Comparison of ENCODE assay signal across 8 mouse cellular contexts in genomic region chr17:85089621-85090020, GRCm38 (mm10). TPM values are rescaled to one million over a fixed set of nuclear protein-coding genes. Genes with fewer than 3 reads are reported as not detected.
DNase-seq lines count a peak whose midpoint lies in the region; ATAC-seq and TF ChIP-seq lines count a peak whose summit lies in the region.

No protein-coding gene starts in this region.

- H3K27me3 ChIP-seq in heart, embryonic 15.5 days: no peaks in the 10 kb centered on the region
- no peaks in the 10 kb centered on the region for H3K27me3 ChIP-seq in CH12.LX (replicated peaks)
- no peaks in the 10 kb centered on the region for H3K27me3 ChIP-seq in intestine, embryonic 16.5 days (replicated peaks; ENCODE audit: control insufficient read depth, insufficient read depth, low read length)
- H3K27me3 ChIP-seq in neural tube, embryonic 13.5 days: no peaks in the 10 kb centered on the region

- under 1% methylated on average over 16 of the region's 16 CpGs for WGBS in heart, embryonic 15.5 days
- under 1% methylated on average over 16 of the region's 16 CpGs for WGBS in intestine, embryonic 16.5 days
- under 1% methylated on average over 16 of the region's 16 CpGs for WGBS in neural tube, embryonic 13.5 days

- H3K36me3 ChIP-seq in heart, embryonic 15.5 days: no peaks in the 10 kb centered on the region
- H3K36me3 ChIP-seq in CH12.LX (replicated peaks in 1 of 2; ENCODE audit: control insufficient read depth in 1 of 2, insufficient read depth in 1 of 2, low read length in 1 of 2): peaks cover 2 to 9% of the 10 kb centered on the region in 2 experiments
- H3K36me3 ChIP-seq in intestine, embryonic 16.5 days (ENCODE audit: control insufficient read depth, insufficient read depth, low read length): no peaks in the 10 kb centered on the region
- no peaks in the 10 kb centered on the region for H3K36me3 ChIP-seq in neural tube, embryonic 13.5 days

- no peaks in the 10 kb centered on the region for H3K79me2 ChIP-seq in CH12.LX (replicated peaks; ENCODE audit: control insufficient read depth, extremely low read depth, insufficient read depth, poor library complexity, severe bottlenecking)

- H3K9me3 ChIP-seq in heart, embryonic 15.5 days (replicated peaks): no peaks in the 10 kb centered on the region
- H3K9me3 ChIP-seq in CH12.LX (replicated peaks; ENCODE audit: low read length): no peaks in the 10 kb centered on the region
- H3K9me3 ChIP-seq in intestine, embryonic 16.5 days (ENCODE audit: control insufficient read depth, low read length): no peaks in the 10 kb centered on the region
- no peaks in the 10 kb centered on the region for H3K9me3 ChIP-seq in neural tube, embryonic 13.5 days

- peak overlapping the region; percentile 79 for H3K9ac ChIP-seq in heart, embryonic 15.5 days
- H3K9ac ChIP-seq in CH12.LX (ENCODE audit: insufficient read depth, low read depth): peak overlapping the region; percentile 72
- peak overlapping the region; percentile 89 for H3K9ac ChIP-seq in intestine, embryonic 16.5 days (ENCODE audit: low read depth, low read length)
- H3K9ac ChIP-seq in neural tube, embryonic 13.5 days: peak overlapping the region; percentile 83

- no peak for TF ChIP-seq RAD21 in CH12.LX (IDR thresholded peaks at IDR 0.05; ENCODE audit: low read depth, low read length)

- TF ChIP-seq POLR2A in CH12.LX (IDR thresholded peaks at IDR 0.05; ENCODE audit: low read depth, low read length): no peak

- no peak for DNase-seq in heart, postnatal 36 days
- DNase-seq in CH12.LX (ENCODE audit: extremely low read depth): peak; percentile 37
- DNase-seq in embryo, embryonic 10.5 days (ENCODE audit: low spot score): peak; percentile 49
- DNase-seq in gastrocnemius, postnatal 36 days: no peak
- no peak for DNase-seq in left cerebral cortex, postnatal 10 days (ENCODE audit: extremely low spot score in 1 of 2, low spot score in 2 of 2)

- no peak for TF ChIP-seq EP300 in CH12.LX (IDR thresholded peaks at IDR 0.05; ENCODE audit: low read length)

- in situ Hi-C loops in CH12.LX (cut with MboI; ENCODE audit: low pct_ligation_motif_present, low pct_unique_long_range_greater_than_20kb, low sequenced_read_pairs): no loop called here

- peak overlapping the region; percentile 92 for H3K4me3 ChIP-seq in heart, embryonic 15.5 days
- H3K4me3 ChIP-seq in CH12.LX (replicated peaks in 1 of 3; ENCODE audit: low read depth in 2 of 3, low read length in 2 of 3, poor library complexity in 1 of 3): peak overlapping the region; percentile 89 to 97 (median 93)
- H3K4me3 ChIP-seq in intestine, embryonic 16.5 days (ENCODE audit: low read length): peak overlapping the region; percentile 95
- H3K4me3 ChIP-seq in neural tube, embryonic 13.5 days: peak overlapping the region; percentile 89

- H3K4me2 ChIP-seq in heart, embryonic 15.5 days: peak overlapping the region; percentile 90
- peak overlapping the region; percentile 86 for H3K4me2 ChIP-seq in CH12.LX (ENCODE audit: insufficient read depth, low read depth, poor library complexity, severe bottlenecking)
- peak overlapping the region; percentile 85 for H3K4me2 ChIP-seq in intestine, embryonic 16.5 days (ENCODE audit: low read depth, low read length)
- peak overlapping the region; percentile 67 for H3K4me2 ChIP-seq in neural tube, embryonic 13.5 days

- intact Hi-C loops in heart, postnatal 36 days (cut with DNase I): loop anchor here (2.0 to 5.0 kb wide), 3 partner anchors 131 to 299 kb away; partner anchors contain the start of gene Lrpprc
- intact Hi-C loops in gastrocnemius, postnatal 36 days (cut with DNase I): loop anchor here (5.0 kb wide), 3 partner anchors 132 to 297 kb away; partner anchors contain the start of genes Lrpprc and Ppm1b
- intact Hi-C loops in left cerebral cortex, postnatal 10 days (cut with DNase I): no loop called here

- TF ChIP-seq CTCF in CH12.LX (conservative IDR thresholded peaks at IDR 0.05 in 1 of 2, IDR thresholded peaks at IDR 0.05 in 1 of 2; ENCODE audit: low read depth in 2 of 2, low read length in 2 of 2): no peak

- H3K27ac ChIP-seq in heart, embryonic 15.5 days: peak overlapping the region; percentile 83
- peak overlapping the region; percentile 25; the same call in 1 of the 2 replicates for H3K27ac ChIP-seq in CH12.LX (ENCODE audit: insufficient read depth, low read depth)
- peak overlapping the region; percentile 82 for H3K27ac ChIP-seq in intestine, embryonic 16.5 days (ENCODE audit: low read length)
- H3K27ac ChIP-seq in neural tube, embryonic 13.5 days (replicated peaks): peak overlapping the region; percentile 94

- no peak for ATAC-seq in heart, embryonic 15.5 days (replicated peaks; ENCODE audit: insufficient number of reproducible peaks, insufficient read depth, low FRiP score, low read depth)
- peak; percentile 7 for ATAC-seq in intestine, embryonic 16.5 days
- ATAC-seq in neural tube, embryonic 13.5 days (ENCODE audit: low read depth): peak; percentile 41

- dilution Hi-C loops in CH12.LX (cut with MboI; ENCODE audit: extremely low pct_ligation_motif_present, extremely low pct_unique_long_range_greater_than_20kb, low sequenced_read_pairs): no loop called here

- H3K4me1 ChIP-seq in heart, embryonic 15.5 days (replicated peaks): peaks cover 37% of the 10 kb centered on the region
- peaks cover 8 to 34% of the 10 kb centered on the region in 2 experiments; a peak in 3 of 4 replicates for H3K4me1 ChIP-seq in CH12.LX (ENCODE audit: control insufficient read depth in 1 of 2, insufficient read depth in 2 of 2)
- H3K4me1 ChIP-seq in intestine, embryonic 16.5 days (ENCODE audit: control insufficient read depth, insufficient read depth, low read length): peaks cover 7% of the 10 kb centered on the region
- H3K4me1 ChIP-seq in neural tube, embryonic 13.5 days (replicated peaks): peaks cover 21% of the 10 kb centered on the region

TF ChIP-seq in CH12.LX, 34 proteins besides CTCF, POLR2A, EP300 and RAD21:
- TF ChIP-seq PAX5 (IDR thresholded peaks at IDR 0.05; ENCODE audit: low read length) (no peak), E2F4 (IDR thresholded peaks at IDR 0.05; ENCODE audit: insufficient replicate concordance, low read depth, low read length) (no peak), NRF1 (IDR thresholded peaks at IDR 0.05; ENCODE audit: low read depth, low read length) (no peak), JUND (conservative IDR thresholded peaks at IDR 0.05; ENCODE audit: low read depth, low read length) (no peak), UBTF (IDR thresholded peaks at IDR 0.05; ENCODE audit: low read depth, low read length) (no peak), ZMIZ1 (IDR thresholded peaks at IDR 0.05; ENCODE audit: low read depth, low read length) (no peak), USF1 (IDR thresholded peaks at IDR 0.05; ENCODE audit: low read depth, low read length) (no peak), CHD1 (IDR thresholded peaks at IDR 0.05; ENCODE audit: low read depth, low read length) (no peak)

RNA-seq across cellular contexts. Expression of gene Prepl, which starts 0.4 kb away (rescaled TPM):
- 23.5 and 28.7 TPM in 2 replicates for polyA plus RNA-seq in heart, embryonic 15.5 days (2015; fragmentation: Nextera tagmentation; extraction: Ambion mirVana)
- 100 to 1,000 TPM; 142 TPM for total RNA-seq in heart, postnatal 36 days (2021)
- 8.4 and 8.5 TPM in 2 replicates for total RNA-seq in CH12.LX (2012; rRNA removed)
- total RNA-seq in CH12.LX (2014; rRNA removed): 6.0 and 7.0 TPM in 2 replicates
- polyA plus RNA-seq in CH12.LX (2012; ENCODE audit: insufficient read length, low read depth): 21.0 and 22.9 TPM in 2 replicates
- polyA plus RNA-seq in intestine, embryonic 16.5 days (2015; fragmentation: Nextera tagmentation; extraction: Ambion mirVana): 26.4 and 29.8 TPM in 2 replicates
- 93.5 and 111 TPM in 2 replicates for polyA plus RNA-seq in neural tube, embryonic 13.5 days (2015; fragmentation: Nextera tagmentation; extraction: Ambion mirVana)
- 10 to 100 TPM; 24.4 to 34.7 TPM for total RNA-seq in gastrocnemius, postnatal 36 days (2021)
- total RNA-seq in left cerebral cortex, postnatal 10 days (2021): 100 to 1,000 TPM; 308 to 319 TPM

RNA-seq across cellular contexts. Expression of gene Camkmt, which starts 0.7 kb away (rescaled TPM):
- polyA plus RNA-seq in heart, embryonic 15.5 days (2015; fragmentation: Nextera tagmentation; extraction: Ambion mirVana): 5.0 and 7.0 TPM in 2 replicates
- 1 to 10 TPM; 3.0 to 3.4 TPM for total RNA-seq in heart, postnatal 36 days (2021)
- 1.5 and 1.6 TPM in 2 replicates for total RNA-seq in CH12.LX (2012; rRNA removed)
- 1.7 and 1.8 TPM in 2 replicates for total RNA-seq in CH12.LX (2014; rRNA removed)
- 3.5 and 4.4 TPM in 2 replicates for polyA plus RNA-seq in CH12.LX (2012; ENCODE audit: insufficient read length, low read depth)
- 15.3 and 16.4 TPM in 2 replicates for polyA plus RNA-seq in intestine, embryonic 16.5 days (2015; fragmentation: Nextera tagmentation; extraction: Ambion mirVana)
- polyA plus RNA-seq in neural tube, embryonic 13.5 days (2015; fragmentation: Nextera tagmentation; extraction: Ambion mirVana): 17.5 and 18.7 TPM in 2 replicates
- 1 to 10 TPM in 1 of 2 experiments, under 1 TPM in 1; 0.99 to 1.8 TPM for total RNA-seq in gastrocnemius, postnatal 36 days (2021)
- 10 to 100 TPM; 11.8 to 12.5 TPM for total RNA-seq in left cerebral cortex, postnatal 10 days (2021)

Comparison
In these comparisons a context has a peak if more than half of its experiments do, and no peak if none do; other contexts are left out.
1. H3K27ac ChIP-seq: peak in every context shown above with its lines; median percentile 94 in neural tube, embryonic 13.5 days; 83 in heart, embryonic 15.5 days; 82 in intestine, embryonic 16.5 days; 25 in CH12.LX.
2. DNase-seq: peak in CH12.LX (single experiment) and embryo, embryonic 10.5 days (single experiment); none in heart, postnatal 36 days (0 of 2), gastrocnemius, postnatal 36 days (0 of 2) and left cerebral cortex, postnatal 10 days (0 of 2).
3. Peak in every context shown above with its lines, with median percentiles within 50 percentile points of each other: H3K4me2 ChIP-seq, H3K4me3 ChIP-seq and H3K9ac ChIP-seq.